Comparison of ENCODE assay signal across 8 mouse cellular contexts in genomic region chr17:21963302-21963701, GRCm38 (mm10). TPM values are rescaled to one million over a fixed set of nuclear protein-coding genes. Genes with fewer than 3 reads are reported as not detected.
DNase-seq lines count a peak whose midpoint lies in the region; ATAC-seq and TF ChIP-seq lines count a peak whose summit lies in the region.

No protein-coding gene starts in this region.

- H3K27ac ChIP-seq in layer of hippocampus, adult 2 months, result peak overlapping the region; percentile 96
- no peak overlapping the region for H3K27ac ChIP-seq in intestine, embryonic 14.5 days (ENCODE audit: low read depth)
- no peak overlapping the region for H3K27ac ChIP-seq in neural tube, embryonic 13.5 days (replicated peaks)

- H3K4me3 ChIP-seq in layer of hippocampus, adult 2 months, result peak overlapping the region; percentile 76
- peak overlapping the region; percentile 70 for H3K4me3 ChIP-seq in intestine, embryonic 14.5 days (ENCODE audit: low read depth, low read length)
- peak overlapping the region; percentile 67 for H3K4me3 ChIP-seq in neural tube, embryonic 13.5 days

- ATAC-seq in intestine, embryonic 14.5 days (replicated peaks; ENCODE audit: low FRiP score, low TSS enrichment, low read depth), result no peak
- ATAC-seq in neural tube, embryonic 13.5 days (ENCODE audit: low read depth), result no peak
- ATAC-seq in megakaryocyte progenitor cell, adult 5-6 weeks (replicated peaks; ENCODE audit: poor library complexity), result no peak
- ATAC-seq in monocyte, adult 5-6 weeks (replicated peaks; ENCODE audit: insufficient number of reproducible peaks, low FRiP score, low TSS enrichment, poor library complexity, severe bottlenecking), result no peak

- WGBS in intestine, embryonic 14.5 days, result 55% methylated on average over 4 of the region's 4 CpGs
- WGBS in neural tube, embryonic 13.5 days, result 64% methylated on average over 4 of the region's 4 CpGs

- peaks cover 8% of the 10 kb centered on the region for H3K4me1 ChIP-seq in intestine, embryonic 14.5 days (replicated peaks; ENCODE audit: control insufficient read depth, insufficient read depth, low read length)
- peaks cover 32% of the 10 kb centered on the region for H3K4me1 ChIP-seq in neural tube, embryonic 13.5 days (replicated peaks)

- H3K27me3 ChIP-seq in intestine, embryonic 14.5 days (replicated peaks; ENCODE audit: control insufficient read depth, insufficient read depth, low read length), result no peaks in the 10 kb centered on the region
- H3K27me3 ChIP-seq in neural tube, embryonic 13.5 days, result no peaks in the 10 kb centered on the region

- H3K4me2 ChIP-seq in intestine, embryonic 14.5 days (ENCODE audit: low read length), result peak overlapping the region; percentile 62
- H3K4me2 ChIP-seq in neural tube, embryonic 13.5 days, result peak overlapping the region; percentile 62

- DNase-seq in layer of hippocampus, adult 2 months (ENCODE audit: low spot score in 2 of 2), result no peak
- no peak for DNase-seq in layer of hippocampus, postnatal 10 days (ENCODE audit: low spot score in 2 of 2)
- DNase-seq in c-Kit-negative CD71-positive TER-119-positive erythroid progenitor cells, embryonic 14.5 days (ENCODE audit: low read depth, low spot score), result peak; percentile 13
- DNase-seq in intestine, embryonic 14.5 days (ENCODE audit: low spot score), result no peak
- DNase-seq in left cerebral cortex, adult 8-10 months (ENCODE audit: low spot score in 2 of 2), result no peak

- H3K9me3 ChIP-seq in intestine, embryonic 14.5 days (ENCODE audit: control insufficient read depth, low read length), result no peaks in the 10 kb centered on the region
- peaks cover 14% of the 10 kb centered on the region; the same call in 1 of the 2 replicates for H3K9me3 ChIP-seq in neural tube, embryonic 13.5 days

- peak overlapping the region; percentile 76 for H3K9ac ChIP-seq in intestine, embryonic 14.5 days (ENCODE audit: low read length)
- no peak overlapping the region for H3K9ac ChIP-seq in neural tube, embryonic 13.5 days

- TF ChIP-seq CTCF in layer of hippocampus, adult 2 months (conservative IDR thresholded peaks at IDR 0.05), result no peak

- H3K36me3 ChIP-seq in intestine, embryonic 14.5 days (ENCODE audit: control insufficient read depth, insufficient read depth, low read length), result peaks cover 3% of the 10 kb centered on the region; the same call in 1 of the 2 replicates
- H3K36me3 ChIP-seq in neural tube, embryonic 13.5 days, result peaks cover 14% of the 10 kb centered on the region

RNA-seq across cellular contexts. Expression of gene Zfp943, which starts 0.9 kb away (rescaled TPM):
- 10 to 100 TPM; 20.6 to 21.5 TPM for total RNA-seq in layer of hippocampus, adult 2 months (2021)
- 10 to 100 TPM; 17.8 to 19.9 TPM for total RNA-seq in layer of hippocampus, postnatal 10 days (2021)
- 15.3 and 17.0 TPM in 2 replicates for polyA plus RNA-seq in intestine, embryonic 14.5 days (2014; fragmentation: Nextera tagmentation; extraction: Ambion mirVana)
- 19.0 and 21.3 TPM in 2 replicates for polyA plus RNA-seq in neural tube, embryonic 13.5 days (2015; fragmentation: Nextera tagmentation; extraction: Ambion mirVana)
- total RNA-seq in megakaryocyte progenitor cell, adult 5-6 weeks (2015), result 19.7 and 24.1 TPM in 2 replicates
- 15.7 and 16.1 TPM in 2 replicates for total RNA-seq in megakaryocyte progenitor cell, adult 5-6 weeks (2017)
- total RNA-seq in monocyte, adult 5-6 weeks (2017), result 47.4 to 60.7 TPM (median 51.7 TPM) in 3 replicates
- 10 to 100 TPM; 15.5 to 21.1 (median 18.5) TPM for total RNA-seq in left cerebral cortex, adult 8-10 months (2022)

RNA-seq across cellular contexts. Expression of gene Zfp942, which starts 1.0 kb away (rescaled TPM):
- 10 to 100 TPM; 15.5 to 16.3 TPM for total RNA-seq in layer of hippocampus, adult 2 months (2021)
- total RNA-seq in layer of hippocampus, postnatal 10 days (2021), result 10 to 100 TPM; 19.1 to 20.6 TPM
- polyA plus RNA-seq in intestine, embryonic 14.5 days (2014; fragmentation: Nextera tagmentation; extraction: Ambion mirVana), result 19.8 and 24.9 TPM in 2 replicates
- 18.5 and 20.9 TPM in 2 replicates for polyA plus RNA-seq in neural tube, embryonic 13.5 days (2015; fragmentation: Nextera tagmentation; extraction: Ambion mirVana)
- total RNA-seq in megakaryocyte progenitor cell, adult 5-6 weeks (2015), result 28.6 and 28.9 TPM in 2 replicates
- 16.2 and 19.6 TPM in 2 replicates for total RNA-seq in megakaryocyte progenitor cell, adult 5-6 weeks (2017)
- total RNA-seq in monocyte, adult 5-6 weeks (2017), result 16.5 to 44.4 TPM (median 31.4 TPM) in 3 replicates
- total RNA-seq in left cerebral cortex, adult 8-10 months (2022), result 10 to 100 TPM; 12.4 to 17.0 (median 15.7) TPM

RNA-seq across cellular contexts. Expression of gene Zfp995, which starts 53.6 kb away (rescaled TPM):
- 1 to 10 TPM; 5.3 to 5.8 TPM for total RNA-seq in layer of hippocampus, adult 2 months (2021)
- 1 to 10 TPM; 5.4 to 5.7 TPM for total RNA-seq in layer of hippocampus, postnatal 10 days (2021)
- 7.6 and 9.1 TPM in 2 replicates for polyA plus RNA-seq in intestine, embryonic 14.5 days (2014; fragmentation: Nextera tagmentation; extraction: Ambion mirVana)
- polyA plus RNA-seq in neural tube, embryonic 13.5 days (2015; fragmentation: Nextera tagmentation; extraction: Ambion mirVana), result 9.1 and 9.6 TPM in 2 replicates
- total RNA-seq in megakaryocyte progenitor cell, adult 5-6 weeks (2015), result 9.1 and 9.8 TPM in 2 replicates
- total RNA-seq in megakaryocyte progenitor cell, adult 5-6 weeks (2017), result 8.5 and 8.7 TPM in 2 replicates
- 17.9 to 26.0 TPM (median 18.1 TPM) in 3 replicates for total RNA-seq in monocyte, adult 5-6 weeks (2017)
- 1 to 10 TPM; 4.0 to 5.0 (median 4.6) TPM for total RNA-seq in left cerebral cortex, adult 8-10 months (2022)
